Mouse (Mus musculus): Measurements from ENCODE around the gene Gm9999.

Gm9999 gene

GRCm38 (mm10) chr7:47030517-47031193 lies 47.3 kb downstream of the Gm9999 start:
- DNase-seq, result no peak

- DNase-seq, result no peak
These were observed 48.0 kb downstream of the Gm9999 start for GRCm38 (mm10) chr7:47031371-47031770.

GRCm38 (mm10) chr7:47034785-47035384 lies 51.5 kb downstream of the Gm9999 start:
- no peak for DNase-seq

GRCm38 (mm10) chr7:47035426-47035825 lies 52.0 kb downstream of the Gm9999 start:
- no peak for DNase-seq

Data from B cell, adult 2 months (primary cell).